Mouse (Mus musculus) liver, embryonic 16.5 days (tissue): ENCODE measurements at regions not wholly inside any gene's neighbourhood (a gene's known extent, or its start where the extent isn't known, plus 50 kb on each side); places are given as distances from the start of the nearest gene placed in this dataset.

ENCODE experiments used
- ATAC-seq: fragments of 200-750 bp; cut with Nextera tagmentation; 2 replicates; pipeline ENCODE4 v1.8.0; 2017; ENCODE audit warnings: low read depth, mild to moderate bottlenecking, moderate number of reproducible peaks, moderate library complexity
- H3K27ac ChIP-seq: fragments of 300-500 bp; sonication (generic); 2 replicates; pipeline ENCODE4 v1.5.1; 2014; ENCODE audit warnings: mild to moderate bottlenecking, low read length
- H3K27me3 ChIP-seq: fragments of 300-500 bp; sonication (generic); 2 replicates; pipeline ENCODE4 v1.6.1; 2014; ENCODE audit warnings: low read depth, low read length, mixed read lengths; ENCODE audit not compliant: control insufficient read depth, insufficient read depth
- H3K36me3 ChIP-seq: fragments of 300-500 bp; sonication (generic); 2 replicates; pipeline ENCODE4 v1.6.1; 2014; ENCODE audit warnings: mild to moderate bottlenecking; ENCODE audit not compliant: control insufficient read depth, insufficient read depth
- H3K4me1 ChIP-seq: fragments of 300-500 bp; sonication (generic); 2 replicates; pipeline ENCODE4 v1.6.1; 2014; ENCODE audit warnings: low read depth, low read length, mixed read lengths; ENCODE audit not compliant: control insufficient read depth
- H3K4me2 ChIP-seq: fragments of 300-500 bp; sonication (generic); 2 replicates; pipeline ENCODE4 v1.6.1; 2014; ENCODE audit warnings: low read depth, low read length, mixed read lengths
- H3K4me3 ChIP-seq: fragments of 300-500 bp; sonication (generic); 2 replicates; pipeline ENCODE4 v1.5.1; 2014; ENCODE audit warnings: low read depth, mild to moderate bottlenecking, low read length
- H3K9ac ChIP-seq: fragments of 300-500 bp; sonication (generic); 2 replicates; pipeline ENCODE4 v1.6.1; 2014; ENCODE audit warnings: low read depth, low read length
- H3K9me3 ChIP-seq: fragments of 300-500 bp; sonication (generic); replicated peaks from 2 replicates; pipeline ENCODE4 v1.6.1; 2016; ENCODE audit warnings: low read length; ENCODE audit not compliant: control insufficient read depth
- WGBS: fragments of 180-500 bp; shearing (Covaris S2); extraction: QIAGEN DNeasy Blood & Tissue Kit; methylation state at CpG from one replicate; pipeline ENCODE4 v1.1.7; 2014; ENCODE audit not compliant: insufficient replicate concordance; 5-methylcytosine and 5-hydroxymethylcytosine counted together

- no peaks in the 10 kb centered on the region for H3K36me3 ChIP-seq
- 68% methylated on average over 1 of the region's 1 CpGs for whole genome bisulfite sequencing
- no peaks in the 10 kb centered on the region for H3K4me1 ChIP-seq
- H3K9me3 ChIP-seq = no peaks in the 10 kb centered on the region
- H3K9ac ChIP-seq = no peak overlapping the region
- H3K27ac ChIP-seq = no peak overlapping the region
- ATAC-seq = no peak
- H3K4me3 ChIP-seq = no peak overlapping the region
- H3K27me3 ChIP-seq = no peaks in the 10 kb centered on the region
- no peak overlapping the region for H3K4me2 ChIP-seq
Observed at GRCm38 (mm10) chr15:56518379-56518778, 959.0 kb downstream of the Slc22a22 start.

GRCm38 (mm10) chr15:56516095-56516494, 961.3 kb downstream of the Slc22a22 start:
- Histone ChIP-seq H3K27ac (no peak overlapping the region), H3K4me3 (no peak overlapping the region), H3K4me1 (no peaks in the 10 kb centered on the region), H3K4me2 (no peak overlapping the region), H3K9ac (no peak overlapping the region), H3K27me3 (no peaks in the 10 kb centered on the region), H3K36me3 (no peaks in the 10 kb centered on the region), H3K9me3 (no peaks in the 10 kb centered on the region)
- WGBS = 57% methylated on average over 2 of the region's 2 CpGs
- ATAC-seq = no peak

- H3K27ac ChIP-seq = no peak overlapping the region
- no peaks in the 10 kb centered on the region for H3K4me1 ChIP-seq
- no peaks in the 10 kb centered on the region for H3K27me3 ChIP-seq
- H3K4me2 ChIP-seq = no peak overlapping the region
- H3K4me3 ChIP-seq = no peak overlapping the region
- WGBS = 38% methylated on average over 3 of the region's 3 CpGs
- no peak for ATAC-seq
- H3K9ac ChIP-seq = no peak overlapping the region
- no peaks in the 10 kb centered on the region for H3K36me3 ChIP-seq
- no peaks in the 10 kb centered on the region for H3K9me3 ChIP-seq
Observed at GRCm38 (mm10) chr15:56498774-56499173, 978.7 kb downstream of the Slc22a22 start.

- no peaks in the 10 kb centered on the region for H3K27me3 ChIP-seq
- no peak overlapping the region for H3K4me2 ChIP-seq
- no peak for ATAC-seq
Observed at GRCm38 (mm10) chr15:56497757-56498156, 979.7 kb downstream of the Slc22a22 start.

GRCm38 (mm10) chr15:56496355-56496754, 981.1 kb downstream of the Slc22a22 start:
- 54% methylated on average over 2 of the region's 2 CpGs for WGBS
- ATAC-seq = no peak
- no peaks in the 10 kb centered on the region for H3K27me3 ChIP-seq

More at GRCm38 (mm10) chr15:56497757-56498156, 979.7 kb downstream of the Slc22a22 start:
- no peaks in the 10 kb centered on the region for H3K36me3 ChIP-seq
- H3K4me1 ChIP-seq = no peaks in the 10 kb centered on the region
- H3K9ac ChIP-seq = no peak overlapping the region
- no peak overlapping the region for H3K4me3 ChIP-seq
- no peaks in the 10 kb centered on the region for H3K9me3 ChIP-seq
- no peak overlapping the region for H3K27ac ChIP-seq
- 48% methylated on average over 4 of the region's 4 CpGs for WGBS

GRCm38 (mm10) chr15:56485931-56486330, 991.5 kb downstream of the Slc22a22 start:
- Histone ChIP-seq H3K9ac (no peak overlapping the region), H3K27me3 (no peaks in the 10 kb centered on the region), H3K4me2 (no peak overlapping the region), H3K36me3 (no peaks in the 10 kb centered on the region), H3K4me3 (no peak overlapping the region), H3K9me3 (no peaks in the 10 kb centered on the region), H3K27ac (no peak overlapping the region), H3K4me1 (no peaks in the 10 kb centered on the region)
- WGBS = 52% methylated on average over 3 of the region's 3 CpGs
- ATAC-seq = no peak

More at GRCm38 (mm10) chr15:56496355-56496754, 981.1 kb downstream of the Slc22a22 start:
- Histone ChIP-seq H3K4me3 (no peak overlapping the region), H3K9me3 (no peaks in the 10 kb centered on the region), H3K4me2 (no peak overlapping the region), H3K36me3 (no peaks in the 10 kb centered on the region), H3K4me1 (no peaks in the 10 kb centered on the region), H3K27ac (no peak overlapping the region), H3K9ac (no peak overlapping the region)

GRCm38 (mm10) chr15:56484693-56485092, 992.7 kb downstream of the Slc22a22 start:
- WGBS = 55% methylated on average over 3 of the region's 3 CpGs
- Histone ChIP-seq H3K27me3 (no peaks in the 10 kb centered on the region), H3K9me3 (no peaks in the 10 kb centered on the region), H3K27ac (no peak overlapping the region), H3K9ac (no peak overlapping the region), H3K4me3 (no peak overlapping the region), H3K4me2 (no peak overlapping the region), H3K4me1 (no peaks in the 10 kb centered on the region), H3K36me3 (no peaks in the 10 kb centered on the region)
- no peak for ATAC-seq

- ATAC-seq = no peak
- Histone ChIP-seq H3K9me3 (no peaks in the 10 kb centered on the region), H3K27me3 (no peaks in the 10 kb centered on the region), H3K9ac (no peak overlapping the region), H3K36me3 (no peaks in the 10 kb centered on the region), H3K27ac (no peak overlapping the region), H3K4me1 (no peaks in the 10 kb centered on the region), H3K4me3 (no peak overlapping the region), H3K4me2 (no peak overlapping the region)
Observed at GRCm38 (mm10) chr15:56479682-56480081, 997.7 kb downstream of the Slc22a22 start.

- Histone ChIP-seq H3K9ac (no peak overlapping the region), H3K4me1 (no peaks in the 10 kb centered on the region), H3K9me3 (no peaks in the 10 kb centered on the region), H3K4me3 (no peak overlapping the region), H3K4me2 (no peak overlapping the region), H3K36me3 (no peaks in the 10 kb centered on the region), H3K27me3 (no peaks in the 10 kb centered on the region), H3K27ac (no peak overlapping the region)
- 47% methylated on average over 3 of the region's 3 CpGs for WGBS
- ATAC-seq = no peak
Observed at GRCm38 (mm10) chr15:56479015-56479414, 998.4 kb downstream of the Slc22a22 start.

GRCm38 (mm10) chr15:56473679-56474078, 1003.7 kb downstream of the Slc22a22 start:
- ATAC-seq = no peak
- H3K4me1 ChIP-seq = no peaks in the 10 kb centered on the region
- H3K9ac ChIP-seq = no peak overlapping the region
- H3K4me3 ChIP-seq = no peak overlapping the region
- no peak overlapping the region for H3K27ac ChIP-seq
- H3K27me3 ChIP-seq = no peaks in the 10 kb centered on the region
- 79% methylated on average over 1 of the region's 1 CpGs for WGBS
- H3K36me3 ChIP-seq = no peaks in the 10 kb centered on the region
- no peak overlapping the region for H3K4me2 ChIP-seq
- no peaks in the 10 kb centered on the region for H3K9me3 ChIP-seq
